Mouse (Mus musculus) limb, embryonic 11.5 days (tissue): ENCODE data around the gene Nek4. TPM values are rescaled to one million over a fixed set of nuclear protein-coding genes. Genes with fewer than 3 reads are reported as not detected.
A peak's percentile ranks its signal among the peaks of the same experiment; 100 is the strongest.

ENCODE experiments used
- ATAC-seq: fragments of 200-750 bp; cut with Nextera tagmentation; 2 replicates; pipeline ENCODE4 v1.8.0; 2017; ENCODE audit warnings: low read depth; ENCODE audit not compliant: insufficient number of reproducible peaks, low FRiP score, low TSS enrichment
- DNase-seq: peaks from one replicate; pipeline ENCODE4 v3.0.0-alpha.2; 2015; ENCODE audit warnings: low spot score
- H3K27ac ChIP-seq: fragments of 300-500 bp; sonication (generic); replicated peaks from 2 replicates; pipeline ENCODE4 v1.5.1; 2014; ENCODE audit warnings: low read depth, mild to moderate bottlenecking, low read length
- H3K27me3 ChIP-seq: fragments of 300-500 bp; sonication (generic); 2 replicates; pipeline ENCODE4 v1.6.1; 2014; ENCODE audit warnings: mild to moderate bottlenecking, low read length, mixed read lengths; ENCODE audit not compliant: control insufficient read depth, insufficient read depth
- H3K36me3 ChIP-seq: fragments of 300-500 bp; sonication (generic); 2 replicates; pipeline ENCODE4 v1.6.1; 2014; ENCODE audit warnings: mild to moderate bottlenecking, low read length, moderate library complexity, mixed read lengths; ENCODE audit not compliant: control insufficient read depth, insufficient read depth
- H3K4me1 ChIP-seq: fragments of 300-500 bp; sonication (generic); 2 replicates; pipeline ENCODE4 v1.6.1; 2014; ENCODE audit warnings: low read length, mixed read lengths; ENCODE audit not compliant: control insufficient read depth, insufficient read depth
- H3K4me2 ChIP-seq: fragments of 300-500 bp; sonication (generic); 2 replicates; pipeline ENCODE4 v1.6.1; 2014; ENCODE audit warnings: low read depth, mild to moderate bottlenecking, moderate library complexity; ENCODE audit not compliant: severe bottlenecking
- H3K4me3 ChIP-seq: fragments of 300-500 bp; sonication (generic); 2 replicates; pipeline ENCODE4 v1.5.1; 2014; ENCODE audit warnings: low read depth, low read length
- H3K9ac ChIP-seq: fragments of 300-500 bp; sonication (generic); 2 replicates; pipeline ENCODE4 v1.6.1; 2014; ENCODE audit warnings: mild to moderate bottlenecking, low read length
- H3K9me3 ChIP-seq: fragments of 300-500 bp; sonication (generic); 2 replicates; pipeline ENCODE4 v1.6.1; 2016; ENCODE audit warnings: low read length; ENCODE audit not compliant: control insufficient read depth
- WGBS: fragments of 180-500 bp; shearing (Covaris S2); extraction: QIAGEN DNeasy Blood & Tissue Kit; methylation state at CpG from one replicate; pipeline ENCODE4 v1.1.7; 2014; 5-methylcytosine and 5-hydroxymethylcytosine counted together
- polyA plus RNA-seq: library from polyadenylated mRNA; unstranded; fragments of >200 nt; fragmentation: Nextera tagmentation; extraction: Ambion mirVana; gene quantifications from 2 replicates; pipeline ENCODE4 v1.2.1, GENCODE M21; 2014

Nek4 gene
- polyA plus RNA-seq, 1 experiment from 2014 or later: 16.1 TPM

DNA sequence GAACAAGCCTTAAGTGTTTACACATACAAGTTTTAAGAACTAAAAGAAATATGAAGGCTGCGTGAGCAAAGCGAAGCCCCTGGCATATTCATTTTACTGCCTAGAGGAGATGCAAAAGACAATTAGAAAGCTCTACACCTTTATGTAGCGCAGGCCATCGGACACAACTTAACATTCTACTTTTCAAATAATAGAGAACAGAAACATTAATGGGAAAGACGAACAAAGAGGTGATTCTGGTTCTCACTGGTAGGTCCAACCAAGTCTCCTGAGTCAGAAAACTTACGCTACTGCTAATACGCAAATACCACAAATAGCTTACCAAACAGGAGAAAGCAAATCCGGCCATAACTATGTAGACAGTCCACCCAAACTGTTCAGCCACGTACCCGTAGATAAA lies 49.2 kb downstream of the Nek4 start:
- Histone ChIP-seq H3K4me1 (peaks cover 3% of the 10 kb centered on the region; the same call in 1 of the 2 replicates), H3K27me3 (no peaks in the 10 kb centered on the region), H3K9me3 (no peaks in the 10 kb centered on the region), H3K9ac (peak overlapping the region; percentile 87), H3K27ac (no peak overlapping the region), H3K4me2 (peak overlapping the region; percentile 86), H3K4me3 (peak overlapping the region; percentile 91), H3K36me3 (0 out of 2 replicates have a peak, but pooled peaks cover 5% of the 10 kb centered on the region)
- ATAC-seq (no peak), DNase-seq (no peak)
- 70% methylated on average over 10 of the region's 10 CpGs for WGBS

- ATAC-seq (no peak), DNase-seq (no peak)
- H3K27me3 ChIP-seq: no peaks in the 10 kb centered on the region
- H3K9ac ChIP-seq: peak overlapping the region; percentile 87
- no peaks in the 10 kb centered on the region for H3K9me3 ChIP-seq
- peaks cover 3% of the 10 kb centered on the region; the same call in 1 of the 2 replicates for H3K4me1 ChIP-seq
- peak overlapping the region; percentile 91 for H3K4me3 ChIP-seq
- WGBS: under 1% methylated on average over 21 of the region's 21 CpGs
- H3K4me2 ChIP-seq: peak overlapping the region; percentile 86
- 0 out of 2 replicates have a peak, but pooled peaks cover 5% of the 10 kb centered on the region for H3K36me3 ChIP-seq
- peak overlapping the region; percentile 89; the same call in 1 of the 2 replicates for H3K27ac ChIP-seq
These were observed 49.7 kb downstream of the Nek4 start for GRCm38 (mm10) chr14:31000816-31001306.

DNA sequence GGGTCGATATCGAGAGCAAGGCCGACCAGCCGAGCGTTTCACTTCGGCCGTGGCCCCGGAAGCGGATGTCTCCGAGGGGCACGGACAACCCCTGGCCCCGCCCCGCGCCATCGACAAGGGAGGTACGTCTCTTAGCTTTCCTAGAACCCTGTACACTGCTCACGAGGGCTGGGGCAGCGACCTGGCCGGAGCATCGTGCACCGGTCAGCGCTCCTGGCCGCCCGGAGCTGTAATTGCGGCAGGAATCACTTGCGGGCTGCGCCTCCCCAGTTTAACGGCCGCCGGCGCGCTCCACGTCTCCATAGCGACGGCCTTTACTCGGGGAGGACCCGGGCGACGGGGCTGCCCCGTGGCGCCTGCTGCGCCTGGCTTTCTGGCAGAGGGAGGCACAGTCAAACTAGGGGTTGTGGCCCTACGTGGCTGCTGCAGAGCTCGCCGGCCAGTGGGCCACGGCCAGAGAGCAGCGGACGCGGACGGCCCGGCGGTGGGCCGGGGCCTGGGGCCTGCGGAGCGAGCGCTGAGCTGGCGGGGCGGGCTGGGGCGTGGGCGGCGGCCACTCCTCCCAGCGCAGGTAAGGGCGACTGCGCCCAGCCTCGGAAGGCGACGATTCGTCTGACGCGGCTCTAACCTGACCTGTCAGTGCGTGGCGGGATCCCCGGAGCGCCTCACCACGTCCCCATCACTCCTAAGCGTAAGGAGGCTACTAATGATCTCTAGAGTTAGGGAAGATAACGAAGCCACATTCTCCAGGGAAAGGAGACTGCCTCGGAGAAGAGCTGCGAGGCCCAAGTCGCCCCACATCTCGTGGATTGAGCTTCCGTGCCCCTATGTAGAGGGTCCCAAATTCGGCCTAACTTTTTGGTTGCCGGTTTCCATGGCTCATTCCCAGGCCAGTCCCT lies 50.4 kb downstream of the Nek4 start, which contains the start of the genes Glt8d1 and Spcs1:
TSS of gene Glt8d1 (plus strand) at position 94 of the 899 bp plus-strand sequence.
TSS of gene Spcs1 (minus strand) at position 366 of the 899 bp plus-strand sequence.
- DNase-seq (peak; percentile 87), ATAC-seq (peak; percentile 85)
- Histone ChIP-seq H3K9ac (peak within 1 kb of the TSS; percentile 87), H3K4me1 (peaks cover 3% of the 10 kb centered on the region; the same call in 1 of the 2 replicates), H3K36me3 (0 out of 2 replicates have a peak, but pooled peaks cover 3% of the 10 kb centered on the region), H3K27me3 (no peaks in the 10 kb centered on the region), H3K9me3 (no peaks in the 10 kb centered on the region), H3K4me3 (peak within 1 kb of the TSS; percentile 91), H3K4me2 (peak within 1 kb of the TSS; percentile 86), H3K27ac (peak within 1 kb of the TSS; percentile 89)
- WGBS: under 1% methylated on average over 79 of the region's 84 CpGs

DNA sequence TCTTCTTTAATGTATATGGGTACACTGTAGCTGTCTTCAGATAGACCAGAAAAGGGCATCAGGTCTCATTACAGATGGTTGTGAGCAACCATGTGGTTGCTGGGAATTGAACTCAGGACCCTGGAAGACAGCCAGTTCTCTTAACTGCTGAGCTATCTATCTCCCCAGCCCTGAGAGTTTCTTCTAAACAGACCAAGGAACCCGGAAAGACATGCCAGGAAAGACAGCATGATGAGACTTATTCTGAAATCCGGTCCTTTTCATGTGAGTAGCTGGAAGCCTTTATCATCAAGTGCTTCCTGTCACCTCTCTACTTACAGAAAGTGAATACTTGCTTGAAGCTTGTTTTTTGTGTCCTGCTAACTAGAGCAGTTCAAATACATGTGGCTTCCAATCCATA lies 53.4 kb downstream of the Nek4 start:
- H3K27ac ChIP-seq: no peak overlapping the region
- DNase-seq: no peak
- H3K9ac ChIP-seq: no peak overlapping the region
- no peak overlapping the region for H3K4me3 ChIP-seq
- no peaks in the 10 kb centered on the region for H3K9me3 ChIP-seq
- H3K4me2 ChIP-seq: no peak overlapping the region
- peaks cover 6% of the 10 kb centered on the region; the same call in 1 of the 2 replicates for H3K36me3 ChIP-seq
- ATAC-seq: no peak
- 83% methylated on average over 2 of the region's 2 CpGs for WGBS
- peaks cover 3% of the 10 kb centered on the region; the same call in 1 of the 2 replicates for H3K4me1 ChIP-seq
- no peaks in the 10 kb centered on the region for H3K27me3 ChIP-seq

GRCm38 (mm10) chr14:31006779-31007178 lies 55.6 kb downstream of the Nek4 start:
- no peak for DNase-seq
- H3K4me1 ChIP-seq: no peaks in the 10 kb centered on the region
- 75% methylated on average over 5 of the region's 5 CpGs for WGBS
- no peak overlapping the region for H3K4me3 ChIP-seq
- H3K9ac ChIP-seq: no peak overlapping the region
- ATAC-seq: no peak
- no peaks in the 10 kb centered on the region for H3K27me3 ChIP-seq
- peaks cover 15% of the 10 kb centered on the region; the same call in 1 of the 2 replicates for H3K36me3 ChIP-seq
- H3K27ac ChIP-seq: no peak overlapping the region
- no peak overlapping the region for H3K4me2 ChIP-seq
- H3K9me3 ChIP-seq: no peaks in the 10 kb centered on the region

- ATAC-seq: no peak
- H3K27ac ChIP-seq: no peak overlapping the region
- H3K4me3 ChIP-seq: no peak overlapping the region
- no peak for DNase-seq
- H3K4me2 ChIP-seq: no peak overlapping the region
- no peaks in the 10 kb centered on the region for H3K4me1 ChIP-seq
- peaks cover 38% of the 10 kb centered on the region for H3K36me3 ChIP-seq
- H3K9ac ChIP-seq: no peak overlapping the region
- H3K27me3 ChIP-seq: no peaks in the 10 kb centered on the region
- H3K9me3 ChIP-seq: no peaks in the 10 kb centered on the region
- 91% methylated on average over 3 of the region's 3 CpGs for WGBS
These were observed 60.4 kb downstream of the Nek4 start for GRCm38 (mm10) chr14:31011588-31011987.

DNA sequence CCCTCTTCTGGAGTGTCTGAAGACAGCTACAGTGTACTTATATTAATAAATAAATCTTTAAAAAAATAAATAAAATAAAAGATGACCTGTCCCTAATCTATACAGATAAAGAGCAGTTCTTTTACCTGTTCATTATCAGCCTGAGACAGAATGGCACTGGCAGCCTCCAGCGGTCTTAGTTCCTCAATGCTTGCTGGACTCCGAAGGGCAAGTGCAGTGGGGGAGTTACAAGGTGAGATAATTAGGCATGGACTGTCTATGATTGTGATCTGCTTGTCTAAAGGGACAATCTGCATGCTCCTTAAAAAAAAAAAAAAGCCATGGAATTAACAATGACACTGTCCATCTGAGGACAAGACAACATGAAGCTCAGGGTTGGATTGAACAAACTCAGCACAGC lies 62.8 kb downstream of the Nek4 start:
- WGBS: 98% methylated on average over 2 of the region's 2 CpGs
- peaks cover 35% of the 10 kb centered on the region for H3K36me3 ChIP-seq

DNA sequence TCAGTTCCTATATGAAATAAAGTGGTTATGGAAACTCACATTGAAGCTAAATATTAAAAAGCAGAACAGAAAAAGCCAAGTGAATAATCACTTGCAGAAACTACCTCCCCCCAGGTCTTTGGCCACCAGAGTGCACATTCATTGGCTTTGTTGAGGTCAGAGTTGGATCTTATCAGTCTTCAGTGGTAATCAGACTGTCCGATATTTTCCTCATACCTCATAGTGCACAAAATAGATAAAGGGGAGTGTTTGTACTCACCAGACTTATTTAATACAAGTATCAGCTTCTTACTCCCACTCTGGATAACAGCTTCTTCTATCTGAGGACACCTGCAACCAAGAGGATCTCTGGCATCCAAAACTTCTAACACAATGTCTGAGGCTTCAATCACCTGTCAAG lies 64.9 kb downstream of the Nek4 start:
- ATAC-seq (no peak), DNase-seq (no peak)
- Histone ChIP-seq H3K9me3 (no peaks in the 10 kb centered on the region), H3K27me3 (no peaks in the 10 kb centered on the region), H3K36me3 (peaks cover 32% of the 10 kb centered on the region), H3K27ac (no peak overlapping the region), H3K9ac (no peak overlapping the region), H3K4me3 (no peak overlapping the region), H3K4me1 (peaks cover 9% of the 10 kb centered on the region), H3K4me2 (no peak overlapping the region)
- 93% methylated on average over 1 of the region's 1 CpGs for WGBS

More for the DNA sequence above, 62.8 kb downstream of the Nek4 start:
- Histone ChIP-seq H3K27me3 (no peaks in the 10 kb centered on the region), H3K4me1 (peaks cover 7% of the 10 kb centered on the region; the same call in 1 of the 2 replicates), H3K4me2 (no peak overlapping the region), H3K9ac (no peak overlapping the region), H3K27ac (no peak overlapping the region), H3K9me3 (no peaks in the 10 kb centered on the region), H3K4me3 (no peak overlapping the region)
- no peak for ATAC-seq
- no peak for DNase-seq
